Mouse (Mus musculus): ENCODE results near the gene Fgfr2.

Gene Fgfr2

GRCm38 (mm10) chr7:132304424-132305085, 818.6 kb downstream of the Fgfr2 start:
- DNase-seq (ENCODE audit: low spot score in 2 of 2), result no peak

- no peak for DNase-seq (ENCODE audit: low spot score in 2 of 2)
These were observed 819.2 kb downstream of the Fgfr2 start for GRCm38 (mm10) chr7:132303988-132304387.

- DNase-seq (ENCODE audit: low spot score in 2 of 2), result no peak
These were observed 820.5 kb downstream of the Fgfr2 start for GRCm38 (mm10) chr7:132302508-132303241.

GRCm38 (mm10) chr7:132299661-132300210, 823.4 kb downstream of the Fgfr2 start:
- DNase-seq (ENCODE audit: low spot score in 2 of 2), result no peak

GRCm38 (mm10) chr7:132298412-132298990, 824.6 kb downstream of the Fgfr2 start:
- no peak for DNase-seq (ENCODE audit: low spot score in 2 of 2)

GRCm38 (mm10) chr7:132296661-132297443, 826.3 kb downstream of the Fgfr2 start:
- no peak for DNase-seq (ENCODE audit: low spot score in 2 of 2)

GRCm38 (mm10) chr7:132296132-132296531, 827.0 kb downstream of the Fgfr2 start:
- DNase-seq (ENCODE audit: low spot score in 2 of 2), result no peak

GRCm38 (mm10) chr7:132287340-132287664, 835.8 kb downstream of the Fgfr2 start:
- no peak for DNase-seq (ENCODE audit: low spot score in 2 of 2)

GRCm38 (mm10) chr7:132286630-132287339, 836.4 kb downstream of the Fgfr2 start:
- DNase-seq (ENCODE audit: low spot score in 2 of 2), result no peak

- DNase-seq (ENCODE audit: low spot score in 2 of 2), result no peak
These were observed 838.4 kb downstream of the Fgfr2 start for GRCm38 (mm10) chr7:132284795-132285194.

- no peak for DNase-seq (ENCODE audit: low spot score in 2 of 2)
These were observed 839.0 kb downstream of the Fgfr2 start for GRCm38 (mm10) chr7:132284048-132284737.

- no peak for DNase-seq (ENCODE audit: low spot score in 2 of 2)
These were observed 840.6 kb downstream of the Fgfr2 start for GRCm38 (mm10) chr7:132282576-132282975.

GRCm38 (mm10) chr7:132282161-132282560, 841.0 kb downstream of the Fgfr2 start:
- DNase-seq (ENCODE audit: low spot score in 2 of 2), result no peak

- DNase-seq (ENCODE audit: low spot score in 2 of 2), result no peak
These were observed 841.4 kb downstream of the Fgfr2 start for GRCm38 (mm10) chr7:132281753-132282152.

GRCm38 (mm10) chr7:132278658-132279057, 844.5 kb downstream of the Fgfr2 start:
- no peak for DNase-seq (ENCODE audit: low spot score in 2 of 2)

- no peak for DNase-seq (ENCODE audit: low spot score in 2 of 2)
These were observed 846.9 kb downstream of the Fgfr2 start for GRCm38 (mm10) chr7:132276287-132276686.

- DNase-seq (ENCODE audit: low spot score in 2 of 2), result no peak
These were observed 849.2 kb downstream of the Fgfr2 start for GRCm38 (mm10) chr7:132273741-132274513.

GRCm38 (mm10) chr7:132272984-132273383, 850.2 kb downstream of the Fgfr2 start:
- DNase-seq (ENCODE audit: low spot score in 2 of 2), result no peak

- no peak for DNase-seq (ENCODE audit: low spot score in 2 of 2)
These were observed 852.8 kb downstream of the Fgfr2 start for GRCm38 (mm10) chr7:132270364-132270763.

- no peak for DNase-seq (ENCODE audit: low spot score in 2 of 2)
These were observed 853.5 kb downstream of the Fgfr2 start for GRCm38 (mm10) chr7:132269661-132270060.
